Mouse (Mus musculus): ENCODE data around the gene Pik3ap1. TPM values are rescaled to one million over a fixed set of nuclear protein-coding genes. Genes with fewer than 3 reads are reported as not detected.

The Pik3ap1 gene
- polyA plus RNA-seq, 1 experiment = 40.7 TPM

GRCm38 (mm10) chr19:41335721-41336120 lies 49.2 kb downstream of the Pik3ap1 start:
- TF ChIP-seq CTCF (IDR thresholded peaks at IDR 0.05; ENCODE audit: extremely low read depth, insufficient read depth, insufficient read length, insufficient replicate concordance) (no peak), POLR2A (IDR thresholded peaks at IDR 0.05; ENCODE audit: low read depth, low read length) (no peak)
- Histone ChIP-seq H3K27ac (ENCODE audit: insufficient read depth, low read length) (no peak overlapping the region), H3K27me3 (ENCODE audit: control insufficient read depth, insufficient read depth, low read length) (no peaks in the 10 kb centered on the region), H3K36me3 (ENCODE audit: control insufficient read depth, insufficient read depth, low read length) (peaks cover 2% of the 10 kb centered on the region; the same call in 1 of the 2 replicates), H3K4me1 (ENCODE audit: control insufficient read depth, insufficient read depth, insufficient read length) (peaks cover 42% of the 10 kb centered on the region), H3K4me3 (ENCODE audit: extremely low read depth, insufficient read depth, insufficient read length) (no peak overlapping the region)
- WGBS = 26% methylated on average over 3 of the region's 3 CpGs
- peak in 1 of 2 experiments; percentile 26 for DNase-seq (ENCODE audit: low read depth in 1 of 2, low spot score in 2 of 2)

GRCm38 (mm10) chr19:41332986-41333385 lies 51.9 kb downstream of the Pik3ap1 start:
- TF ChIP-seq CTCF (IDR thresholded peaks at IDR 0.05; ENCODE audit: extremely low read depth, insufficient read depth, insufficient read length, insufficient replicate concordance) (no peak), POLR2A (IDR thresholded peaks at IDR 0.05; ENCODE audit: low read depth, low read length) (no peak)
- no peak overlapping the region for H3K4me3 ChIP-seq (ENCODE audit: extremely low read depth, insufficient read depth, insufficient read length)
- peak overlapping the region; percentile 88 for H3K27ac ChIP-seq (ENCODE audit: insufficient read depth, low read length)
- peaks cover 40% of the 10 kb centered on the region for H3K4me1 ChIP-seq (ENCODE audit: control insufficient read depth, insufficient read depth, insufficient read length)
- WGBS = 55% methylated on average over 8 of the region's 8 CpGs
- H3K27me3 ChIP-seq (ENCODE audit: control insufficient read depth, insufficient read depth, low read length) = no peaks in the 10 kb centered on the region
- H3K36me3 ChIP-seq (ENCODE audit: control insufficient read depth, insufficient read depth, low read length) = peaks cover 9% of the 10 kb centered on the region
- DNase-seq (ENCODE audit: low read depth in 1 of 2, low spot score in 2 of 2) = no peak

GRCm38 (mm10) chr19:41332228-41332627 lies 52.7 kb downstream of the Pik3ap1 start:
- 11% methylated on average over 12 of the region's 12 CpGs for WGBS
- H3K36me3 ChIP-seq (ENCODE audit: control insufficient read depth, insufficient read depth, low read length) = peaks cover 15% of the 10 kb centered on the region
- H3K27me3 ChIP-seq (ENCODE audit: control insufficient read depth, insufficient read depth, low read length) = no peaks in the 10 kb centered on the region
- H3K4me1 ChIP-seq (ENCODE audit: control insufficient read depth, insufficient read depth, insufficient read length) = peaks cover 38% of the 10 kb centered on the region
- peak; percentile 84 to 85 for DNase-seq (ENCODE audit: low read depth in 1 of 2, low spot score in 2 of 2)
- peak overlapping the region; percentile 46; the same call in 1 of the 2 replicates for H3K4me3 ChIP-seq (ENCODE audit: extremely low read depth, insufficient read depth, insufficient read length)
- TF ChIP-seq CTCF (IDR thresholded peaks at IDR 0.05; ENCODE audit: extremely low read depth, insufficient read depth, insufficient read length, insufficient replicate concordance) (no peak), POLR2A (IDR thresholded peaks at IDR 0.05; ENCODE audit: low read depth, low read length) (peak; percentile 22; the same call in 1 of the 2 replicates)
- H3K27ac ChIP-seq (ENCODE audit: insufficient read depth, low read length) = peak overlapping the region; percentile 88

GRCm38 (mm10) chr19:41330401-41330800 lies 54.5 kb downstream of the Pik3ap1 start:
- no peak for DNase-seq (ENCODE audit: low read depth in 1 of 2, low spot score in 2 of 2)
- H3K4me3 ChIP-seq (ENCODE audit: extremely low read depth, insufficient read depth, insufficient read length) = no peak overlapping the region; the same call in 1 of the 2 replicates
- H3K4me1 ChIP-seq (ENCODE audit: control insufficient read depth, insufficient read depth, insufficient read length) = peaks cover 33% of the 10 kb centered on the region; the same call in 1 of the 2 replicates
- peaks cover 29% of the 10 kb centered on the region for H3K36me3 ChIP-seq (ENCODE audit: control insufficient read depth, insufficient read depth, low read length)
- H3K27me3 ChIP-seq (ENCODE audit: control insufficient read depth, insufficient read depth, low read length) = no peaks in the 10 kb centered on the region
- TF ChIP-seq POLR2A (IDR thresholded peaks at IDR 0.05; ENCODE audit: low read depth, low read length) (no peak), CTCF (IDR thresholded peaks at IDR 0.05; ENCODE audit: extremely low read depth, insufficient read depth, insufficient read length, insufficient replicate concordance) (no peak)
- WGBS = 85% methylated on average over 7 of the region's 7 CpGs
- H3K27ac ChIP-seq (ENCODE audit: insufficient read depth, low read length) = peak overlapping the region; percentile 88

GRCm38 (mm10) chr19:41329961-41330360 lies 54.9 kb downstream of the Pik3ap1 start:
- Histone ChIP-seq H3K4me1 (ENCODE audit: control insufficient read depth, insufficient read depth, insufficient read length) (peaks cover 31% of the 10 kb centered on the region; the same call in 1 of the 2 replicates), H3K4me3 (ENCODE audit: extremely low read depth, insufficient read depth, insufficient read length) (no peak overlapping the region), H3K36me3 (ENCODE audit: control insufficient read depth, insufficient read depth, low read length) (peaks cover 29% of the 10 kb centered on the region), H3K27ac (ENCODE audit: insufficient read depth, low read length) (no peak overlapping the region), H3K27me3 (ENCODE audit: control insufficient read depth, insufficient read depth, low read length) (no peaks in the 10 kb centered on the region)
- 90% methylated on average over 7 of the region's 7 CpGs for WGBS
- DNase-seq (ENCODE audit: low read depth in 1 of 2, low spot score in 2 of 2) = no peak
- TF ChIP-seq POLR2A (IDR thresholded peaks at IDR 0.05; ENCODE audit: low read depth, low read length) (no peak), CTCF (IDR thresholded peaks at IDR 0.05; ENCODE audit: extremely low read depth, insufficient read depth, insufficient read length, insufficient replicate concordance) (no peak)

- H3K4me1 ChIP-seq (ENCODE audit: control insufficient read depth, insufficient read depth, insufficient read length) = peaks cover 27% of the 10 kb centered on the region; the same call in 1 of the 2 replicates
- no peak for TF ChIP-seq POLR2A (IDR thresholded peaks at IDR 0.05; ENCODE audit: low read depth, low read length)
- TF ChIP-seq CTCF (IDR thresholded peaks at IDR 0.05; ENCODE audit: extremely low read depth, insufficient read depth, insufficient read length, insufficient replicate concordance) = no peak
- peak overlapping the region; percentile 74 for H3K27ac ChIP-seq (ENCODE audit: insufficient read depth, low read length)
- DNase-seq (ENCODE audit: low read depth in 1 of 2, low spot score in 2 of 2) = peak; percentile 56 to 95
- peaks cover 36% of the 10 kb centered on the region for H3K36me3 ChIP-seq (ENCODE audit: control insufficient read depth, insufficient read depth, low read length)
- no peak overlapping the region for H3K4me3 ChIP-seq (ENCODE audit: extremely low read depth, insufficient read depth, insufficient read length)
- H3K27me3 ChIP-seq (ENCODE audit: control insufficient read depth, insufficient read depth, low read length) = no peaks in the 10 kb centered on the region
- WGBS = 15% methylated on average over 9 of the region's 9 CpGs
Measured at GRCm38 (mm10) chr19:41328743-41329142, 56.2 kb downstream of the Pik3ap1 start.

GRCm38 (mm10) chr19:41323813-41324212 lies 61.1 kb downstream of the Pik3ap1 start:
- Histone ChIP-seq H3K27me3 (ENCODE audit: control insufficient read depth, insufficient read depth, low read length) (no peaks in the 10 kb centered on the region), H3K36me3 (ENCODE audit: control insufficient read depth, insufficient read depth, low read length) (peaks cover 51% of the 10 kb centered on the region), H3K4me3 (ENCODE audit: extremely low read depth, insufficient read depth, insufficient read length) (no peak overlapping the region), H3K4me1 (ENCODE audit: control insufficient read depth, insufficient read depth, insufficient read length) (0 out of 2 replicates have a peak, but pooled peaks cover 3% of the 10 kb centered on the region), H3K27ac (ENCODE audit: insufficient read depth, low read length) (no peak overlapping the region)
- TF ChIP-seq POLR2A (IDR thresholded peaks at IDR 0.05; ENCODE audit: low read depth, low read length) = no peak
- no peak for TF ChIP-seq CTCF (IDR thresholded peaks at IDR 0.05; ENCODE audit: extremely low read depth, insufficient read depth, insufficient read length, insufficient replicate concordance)
- no peak for DNase-seq (ENCODE audit: low read depth in 1 of 2, low spot score in 2 of 2)

Measured in spleen, adult 2 months (tissue).